Mouse (Mus musculus) forebrain, embryonic 14.5 days (tissue): Measurements from ENCODE around the gene Ndufab1. TPM values are rescaled to one million over a fixed set of nuclear protein-coding genes. Genes with fewer than 3 reads are reported as not detected.

Experiments
- ATAC-seq: fragments of 200-750 bp; cut with Nextera tagmentation; 2 replicates; pipeline ENCODE4 v1.8.0; 2017; ENCODE audit warnings: mild to moderate bottlenecking, moderate library complexity
- DNase-seq: peaks from one replicate; pipeline ENCODE4 v3.0.0-alpha.2; 2015; ENCODE audit warnings: low spot score
- H3K27ac ChIP-seq: fragments of 300-500 bp; sonication (generic); 2 replicates; pipeline ENCODE4 v1.5.1; 2014; ENCODE audit warnings: low read depth, mild to moderate bottlenecking, control low read depth, low read length, moderate library complexity
- H3K27me3 ChIP-seq: fragments of 300-500 bp; sonication (generic); replicated peaks from 2 replicates; pipeline ENCODE4 v1.6.1; 2014; ENCODE audit warnings: low read length, control low read depth, mixed read lengths; ENCODE audit not compliant: control insufficient read depth, insufficient read depth
- H3K36me3 ChIP-seq: fragments of 300-500 bp; sonication (generic); 2 replicates; pipeline ENCODE4 v1.6.1; 2014; ENCODE audit warnings: low read length, control low read depth; ENCODE audit not compliant: control insufficient read depth, insufficient read depth
- H3K4me1 ChIP-seq: fragments of 300-500 bp; sonication (generic); 2 replicates; pipeline ENCODE4 v1.6.1; 2014; ENCODE audit warnings: antibody characterized with exemption, low read length, control low read depth; ENCODE audit not compliant: control insufficient read depth, insufficient read depth
- H3K4me2 ChIP-seq: fragments of 300-500 bp; sonication (generic); 2 replicates; pipeline ENCODE4 v1.6.1; 2014; ENCODE audit warnings: mild to moderate bottlenecking, control low read depth, low read length
- H3K4me3 ChIP-seq: fragments of 300-500 bp; sonication (generic); 2 replicates; pipeline ENCODE4 v1.5.1; 2014; ENCODE audit warnings: low read depth, low read length, control low read depth
- H3K9ac ChIP-seq: fragments of 300-500 bp; sonication (generic); 2 replicates; pipeline ENCODE4 v1.6.1; 2014; ENCODE audit warnings: mild to moderate bottlenecking, low read length, control low read depth, moderate library complexity
- H3K9me3 ChIP-seq: fragments of 300-500 bp; sonication (generic); replicated peaks from 2 replicates; pipeline ENCODE4 v1.6.1; 2016; ENCODE audit warnings: low read length, control low read depth, mixed read lengths; ENCODE audit not compliant: control insufficient read depth
- WGBS: fragments of 180-500 bp; shearing (Covaris S2); extraction: QIAGEN DNeasy Blood & Tissue Kit; methylation state at CpG from one replicate; pipeline ENCODE4 v1.1.7; 2014; 5-methylcytosine and 5-hydroxymethylcytosine counted together
- polyA plus RNA-seq: library from polyadenylated mRNA; unstranded; fragments of >200 nt; fragmentation: Nextera tagmentation; extraction: Ambion mirVana; gene quantifications from 2 replicates; pipeline ENCODE4 v1.2.1, GENCODE M21; 2014

The Ndufab1 gene
- 510 and 563 TPM in 2 replicates for polyA plus RNA-seq

DNA sequence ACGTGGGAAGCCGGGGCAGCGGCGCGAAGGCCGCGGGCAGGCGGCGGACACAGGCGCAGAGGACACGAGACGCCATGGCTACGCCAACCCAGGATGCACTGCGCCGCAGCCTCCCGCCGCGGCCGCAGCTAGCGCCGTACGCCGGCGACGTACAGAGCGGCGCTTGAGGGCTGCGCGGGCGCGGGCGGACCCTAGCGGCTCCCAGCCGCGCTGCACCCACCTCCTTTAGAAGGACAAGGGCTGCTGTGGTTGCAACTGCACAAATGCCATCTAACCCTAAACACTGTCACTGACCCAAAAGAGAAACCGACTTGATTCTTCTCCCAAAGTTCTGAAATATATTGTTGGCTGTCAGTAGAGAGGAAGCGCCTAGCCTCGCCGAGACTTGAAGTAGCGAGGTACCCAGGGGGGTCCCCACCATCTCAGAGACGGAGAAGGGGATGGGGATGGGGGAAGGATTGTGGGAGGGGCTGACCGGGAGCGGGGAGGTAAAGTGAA lies at the start of gene Ndufab1:
Gene Ndufab1 (minus strand): TSS at position 140 of the 498 bp plus-strand sequence.
- 0 out of 2 replicates have a peak within 1 kb of the TSS, but pooled peaks have one; percentile 1 for H3K27ac ChIP-seq
- peak within 1 kb of the TSS; percentile 66 for H3K4me3 ChIP-seq
- peaks cover 13% of the 10 kb centered on the region for H3K36me3 ChIP-seq
- H3K4me2 ChIP-seq = peak within 1 kb of the TSS; percentile 61
- peak within 1 kb of the TSS; percentile 77 for H3K9ac ChIP-seq
- peaks cover 6% of the 10 kb centered on the region for H3K4me1 ChIP-seq
- ATAC-seq (peak; percentile 100), DNase-seq (peak; percentile 95)
- no peaks in the 10 kb centered on the region for H3K9me3 ChIP-seq
- 0% methylated on average over 36 of the region's 43 CpGs for WGBS
- no peaks in the 10 kb centered on the region for H3K27me3 ChIP-seq

DNA sequence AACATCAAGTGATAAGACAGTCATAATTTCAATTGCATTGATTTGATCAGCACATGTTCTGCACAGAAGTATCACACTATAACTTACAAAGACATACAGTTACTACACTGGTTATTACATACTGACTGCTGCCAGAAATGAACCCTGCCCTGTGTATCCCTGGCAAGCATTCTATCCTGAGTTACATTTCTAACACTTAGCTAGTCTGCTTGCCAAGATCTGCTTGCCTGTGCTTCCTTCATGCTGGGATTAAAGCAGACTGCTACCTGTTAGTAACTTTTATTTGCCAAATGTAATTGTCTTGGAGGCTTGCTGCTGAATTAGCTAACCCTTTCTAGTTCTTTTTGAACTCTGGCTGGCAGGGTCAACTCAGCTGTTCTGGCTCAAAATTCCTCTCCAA lies 39.3 kb upstream of the Ndufab1 start:
- Histone ChIP-seq H3K27ac (no peak overlapping the region), H3K4me1 (no peaks in the 10 kb centered on the region), H3K9me3 (no peaks in the 10 kb centered on the region), H3K9ac (no peak overlapping the region), H3K27me3 (no peaks in the 10 kb centered on the region), H3K36me3 (peaks cover 86% of the 10 kb centered on the region), H3K4me3 (no peak overlapping the region), H3K4me2 (no peak overlapping the region)
- ATAC-seq (no peak), DNase-seq (no peak)

DNA sequence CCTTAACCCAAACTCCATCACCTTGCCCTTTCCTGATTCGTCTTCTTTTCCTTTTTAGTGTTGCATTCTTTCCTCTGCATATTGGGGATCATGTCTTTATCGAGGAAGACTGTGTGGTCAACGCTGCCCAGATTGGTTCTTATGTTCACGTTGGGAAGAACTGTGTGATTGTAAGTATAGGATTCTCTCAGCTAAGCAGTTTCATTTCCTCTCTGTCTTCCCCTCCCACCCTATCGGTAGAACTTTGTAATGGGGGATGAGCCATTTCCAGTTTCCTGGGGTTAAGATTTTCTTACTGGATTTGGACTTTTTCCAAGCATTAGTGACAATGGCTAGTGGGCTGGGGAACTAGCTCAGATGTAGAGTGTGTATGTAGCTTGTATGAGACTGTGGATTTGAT lies 36.5 kb upstream of the Ndufab1 start:
- no peak overlapping the region for H3K27ac ChIP-seq
- ATAC-seq (no peak), DNase-seq (no peak)
- H3K4me2 ChIP-seq = no peak overlapping the region
- H3K9me3 ChIP-seq = no peaks in the 10 kb centered on the region
- peaks cover 7% of the 10 kb centered on the region for H3K4me1 ChIP-seq
- peaks cover 75% of the 10 kb centered on the region for H3K36me3 ChIP-seq
- no peaks in the 10 kb centered on the region for H3K27me3 ChIP-seq
- no peak overlapping the region for H3K4me3 ChIP-seq
- H3K9ac ChIP-seq = no peak overlapping the region
- WGBS = 95% methylated on average over 5 of the region's 5 CpGs

DNA sequence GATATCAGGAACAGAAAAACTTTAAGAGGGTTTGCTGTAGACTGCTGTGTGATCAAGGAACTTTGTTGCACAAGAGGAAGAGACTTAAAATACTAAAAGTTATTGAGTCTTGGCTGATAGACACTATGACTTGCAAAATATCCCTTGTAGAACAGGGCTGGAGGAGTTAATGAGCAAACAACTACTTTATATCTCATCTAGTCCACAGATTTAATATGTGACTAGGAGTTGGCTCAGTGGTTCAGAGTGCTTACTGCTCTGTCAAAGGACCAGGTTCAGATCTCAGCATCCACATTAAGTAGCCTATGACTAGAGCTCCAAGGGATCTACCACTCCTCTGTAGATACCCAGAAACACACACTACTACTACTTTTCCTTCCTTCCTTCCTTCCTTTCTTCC lies 35.4 kb upstream of the Ndufab1 start:
- Histone ChIP-seq H3K27ac (no peak overlapping the region), H3K4me2 (no peak overlapping the region), H3K4me3 (no peak overlapping the region), H3K9ac (no peak overlapping the region), H3K36me3 (peaks cover 68% of the 10 kb centered on the region), H3K27me3 (no peaks in the 10 kb centered on the region), H3K9me3 (no peaks in the 10 kb centered on the region), H3K4me1 (peaks cover 9% of the 10 kb centered on the region)
- DNase-seq = no peak
- no peak for ATAC-seq

DNA sequence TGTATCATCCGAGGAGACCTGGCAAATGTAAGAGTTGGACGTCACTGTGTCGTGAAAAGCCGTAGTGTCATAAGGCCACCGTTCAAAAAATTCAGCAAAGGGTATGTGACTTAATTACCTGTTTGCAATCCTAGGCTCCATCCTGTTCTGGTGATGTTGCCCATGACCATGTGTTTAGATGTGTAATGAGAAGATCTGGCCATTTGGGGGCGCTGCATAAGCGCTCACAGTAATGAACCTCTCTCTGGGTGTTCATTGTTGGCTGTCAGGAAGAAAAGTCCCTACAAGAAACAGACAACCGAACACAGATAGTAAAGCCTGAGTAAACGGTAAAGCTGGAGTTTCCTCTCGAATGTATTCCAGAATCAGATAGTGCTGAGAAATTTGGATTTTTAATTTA lies 33.4 kb upstream of the Ndufab1 start:
- Histone ChIP-seq H3K9ac (no peak overlapping the region), H3K4me1 (peaks cover 12% of the 10 kb centered on the region), H3K4me3 (no peak overlapping the region), H3K27me3 (no peaks in the 10 kb centered on the region), H3K9me3 (no peaks in the 10 kb centered on the region), H3K27ac (no peak overlapping the region), H3K4me2 (no peak overlapping the region), H3K36me3 (peaks cover 50% of the 10 kb centered on the region)
- ATAC-seq (no peak), DNase-seq (no peak)
- WGBS = 72% methylated on average over 10 of the region's 10 CpGs

DNA sequence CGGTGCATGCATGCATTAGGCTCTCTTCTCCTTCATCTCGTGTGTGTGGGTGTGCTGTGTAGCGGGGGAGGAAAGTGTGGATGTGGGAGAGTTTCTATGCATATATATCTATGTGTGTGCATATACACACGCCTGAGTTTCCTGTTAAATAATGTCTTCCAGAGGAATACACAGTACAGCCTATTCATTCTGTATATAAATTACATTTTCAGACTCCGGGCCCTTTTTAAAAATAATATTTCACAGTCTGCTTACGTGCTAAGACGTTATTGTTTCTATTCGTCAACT lies 31.6 kb upstream of the Ndufab1 start:
- no peak overlapping the region for H3K27ac ChIP-seq

DNA sequence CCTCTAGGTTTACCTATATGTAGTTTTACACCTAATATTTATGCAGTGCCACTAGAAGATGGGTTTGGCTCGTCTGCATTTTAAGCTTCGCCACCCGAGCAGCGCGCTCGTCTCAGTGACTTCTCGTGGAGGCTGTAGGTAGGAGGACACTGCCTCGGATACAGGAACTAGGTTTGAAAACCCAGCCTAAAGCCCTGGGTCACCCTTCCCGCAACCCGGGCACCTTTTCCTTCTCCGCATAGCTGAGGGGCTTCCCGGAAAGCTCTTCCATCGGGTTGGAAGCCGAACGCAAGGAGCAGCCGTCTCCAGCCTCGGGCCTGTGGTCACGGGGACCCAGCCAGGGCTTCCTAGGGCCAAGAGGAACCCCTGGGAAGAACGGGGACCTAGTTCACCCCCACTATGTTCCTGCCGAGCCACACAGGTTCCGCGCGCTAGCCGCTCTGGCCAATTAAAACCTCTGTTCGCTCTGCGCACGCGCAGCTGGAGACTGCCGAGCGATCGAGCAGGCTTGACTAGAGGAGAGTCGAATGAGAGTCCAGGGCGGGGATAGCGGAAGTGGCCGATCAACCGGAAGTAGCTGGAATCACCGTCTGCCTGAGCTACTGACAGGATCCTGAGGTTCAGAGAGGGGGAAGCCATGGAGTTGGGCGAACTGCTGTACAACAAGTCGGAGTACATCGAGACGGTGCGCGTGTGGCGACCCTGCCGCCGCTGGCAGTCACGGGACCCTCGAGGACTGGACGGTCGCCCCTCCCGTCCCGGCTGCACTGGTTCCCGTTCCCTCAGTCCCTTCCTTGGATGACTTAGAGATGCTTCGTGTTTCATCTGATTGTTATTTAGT lies 31.0 kb upstream of the Ndufab1 start, which contains the start of the genes Palb2 and Dctn5:
Gene Palb2 (minus strand): TSS at position 489 of the 841 bp plus-strand sequence.
Gene Dctn5 (plus strand): TSS at position 545 of the 841 bp plus-strand sequence.
- Histone ChIP-seq H3K27me3 (no peaks in the 10 kb centered on the region), H3K36me3 (peaks cover 31% of the 10 kb centered on the region), H3K4me3 (peak within 1 kb of the TSS; percentile 46), H3K27ac (peak within 1 kb of the TSS; percentile 58; the same call in 1 of the 2 replicates), H3K9ac (peak within 1 kb of the TSS; percentile 64), H3K9me3 (no peaks in the 10 kb centered on the region), H3K4me1 (peaks cover 12% of the 10 kb centered on the region), H3K4me2 (peak within 1 kb of the TSS; percentile 71)
- peak; percentile 98 for DNase-seq
- under 1% methylated on average over 54 of the region's 54 CpGs for WGBS
- peak; percentile 98 for ATAC-seq

More for the DNA sequence above, 31.6 kb upstream of the Ndufab1 start:
- peaks cover 33% of the 10 kb centered on the region for H3K36me3 ChIP-seq
- H3K4me3 ChIP-seq = peak overlapping the region; percentile 46
- ATAC-seq (peak; percentile 53; the same call in 1 of the 2 replicates), DNase-seq (no peak)
- peak overlapping the region; percentile 64 for H3K9ac ChIP-seq
- 23% methylated on average over 8 of the region's 8 CpGs for WGBS
- H3K9me3 ChIP-seq = no peaks in the 10 kb centered on the region
- H3K27me3 ChIP-seq = no peaks in the 10 kb centered on the region
- peak overlapping the region; percentile 71 for H3K4me2 ChIP-seq
- peaks cover 12% of the 10 kb centered on the region for H3K4me1 ChIP-seq

DNA sequence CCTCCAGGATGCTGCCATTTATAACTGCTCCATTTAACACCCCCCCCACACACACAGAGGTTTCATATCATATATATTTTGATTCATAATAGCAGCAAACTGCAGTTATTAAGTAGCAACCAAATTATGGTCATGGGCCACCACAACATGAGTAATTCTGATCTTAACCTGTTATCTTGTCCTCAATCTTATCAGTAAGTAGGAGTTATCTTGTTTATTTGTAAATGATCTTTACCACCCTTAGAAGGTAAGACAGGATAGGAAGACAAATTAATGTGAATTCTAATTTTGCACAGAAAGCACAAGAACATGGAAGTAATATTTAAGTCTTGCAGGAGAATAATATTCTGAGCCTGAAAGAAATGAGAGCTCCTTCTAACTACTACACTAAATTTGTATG lies 30.1 kb upstream of the Ndufab1 start:
- H3K27me3 ChIP-seq = no peaks in the 10 kb centered on the region
- H3K4me1 ChIP-seq = peaks cover 12% of the 10 kb centered on the region
- ATAC-seq (no peak), DNase-seq (no peak)
- H3K4me3 ChIP-seq = peak overlapping the region; percentile 46
- H3K27ac ChIP-seq = no peak overlapping the region
- H3K36me3 ChIP-seq = peaks cover 32% of the 10 kb centered on the region
- peak overlapping the region; percentile 71 for H3K4me2 ChIP-seq
- H3K9ac ChIP-seq = peak overlapping the region; percentile 64; the same call in 1 of the 2 replicates
- no peaks in the 10 kb centered on the region for H3K9me3 ChIP-seq

DNA sequence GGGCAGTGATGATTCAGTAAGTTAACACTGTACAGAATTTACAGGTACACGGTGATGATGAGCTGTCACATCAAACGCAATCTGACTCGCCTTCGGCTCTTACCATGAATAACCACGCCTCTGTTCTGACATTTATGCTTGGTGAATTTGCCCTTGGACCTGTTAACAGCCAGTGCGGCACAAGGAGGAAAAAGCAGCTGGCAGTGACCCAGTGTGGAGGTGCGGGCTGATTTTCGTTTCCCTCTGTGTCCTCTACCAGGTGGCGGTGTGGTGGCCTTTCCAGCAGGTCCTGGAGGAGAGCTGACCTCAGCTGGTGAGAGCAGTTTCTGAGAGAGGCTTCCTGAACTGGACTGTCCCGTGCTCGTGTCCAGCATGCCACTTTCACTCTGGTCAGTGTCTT lies 25.3 kb upstream of the Ndufab1 start:
- H3K27me3 ChIP-seq = no peaks in the 10 kb centered on the region
- H3K36me3 ChIP-seq = peaks cover 50% of the 10 kb centered on the region
- H3K4me1 ChIP-seq = peaks cover 3% of the 10 kb centered on the region; the same call in 1 of the 2 replicates
- H3K9ac ChIP-seq = no peak overlapping the region
- DNase-seq (no peak), ATAC-seq (no peak)
- H3K9me3 ChIP-seq = no peaks in the 10 kb centered on the region
- no peak overlapping the region for H3K27ac ChIP-seq
- no peak overlapping the region for H3K4me2 ChIP-seq
- H3K4me3 ChIP-seq = no peak overlapping the region
- 94% methylated on average over 11 of the region's 11 CpGs for WGBS
